Mouse (Mus musculus) megakaryocyte, embryonic 14.5 days (primary cell): ENCODE measurements around the gene Galr2.

Experiments used
- FLI1 ChIP-seq: IDR thresholded peaks from 2 replicates; pipeline ENCODE4 v1.6.1; 2012; ENCODE audit warnings: low read length, inconsistent platforms, mixed read lengths
- GATA1 ChIP-seq: IDR thresholded peaks from 3 replicates; pipeline ENCODE4 v1.6.1; 2012; ENCODE audit warnings: mixed read lengths, low read length, inconsistent platforms, borderline replicate concordance

GRCm38 (mm10) chr11:116312359-116312758 is 31.6 kb downstream of the Galr2 start:
- TF ChIP-seq GATA1: no peak
- no peak for TF ChIP-seq FLI1
